Comparison of ENCODE assay signal across 9 mouse cellular contexts in genomic region chr10:40425243-40426095, GRCm38 (mm10).
A peak's percentile ranks its signal among the peaks of the same experiment; 100 is the strongest.
DNase-seq lines count a peak whose midpoint lies in the region; ATAC-seq and TF ChIP-seq lines count a peak whose summit lies in the region.
"Had no signal": no experiment of that assay in that cellular context is flagged by ENCODE, and none has a peak within 500 bp of the region (broad histone marks: within the 10 kb centered on the region; RNA-seq: fewer than 3 reads in every experiment).

No protein-coding gene starts in this region.

- no peak for TF ChIP-seq CTCF in cortical plate, adult 2 months (IDR thresholded peaks at IDR 0.05; ENCODE audit: extremely low read depth, insufficient read depth, low read length)
- no peak for TF ChIP-seq CTCF in midbrain, postnatal 0 days (IDR thresholded peaks at IDR 0.05)

- WGBS in kidney, embryonic 14.5 days, result 38% methylated on average over 18 of the region's 18 CpGs
- WGBS in hindbrain, embryonic 13.5 days, result 27% methylated on average over 18 of the region's 18 CpGs
- 37% methylated on average over 18 of the region's 18 CpGs for WGBS in midbrain, postnatal 0 days

- ATAC-seq in kidney, embryonic 14.5 days (ENCODE audit: low FRiP score, low TSS enrichment), result 0 out of 2 replicates have a peak, but pooled peaks have one; percentile 39
- no peak for ATAC-seq in hindbrain, embryonic 13.5 days (ENCODE audit: low FRiP score)
- no peak for ATAC-seq in midbrain, postnatal 0 days (ENCODE audit: low FRiP score)
- ATAC-seq in megakaryocyte-erythroid progenitor cell, adult 5-6 weeks (replicated peaks; ENCODE audit: low FRiP score, low TSS enrichment, poor library complexity, severe bottlenecking), result no peak

- DNase-seq in kidney, postnatal 10 days, result no peak
- peak; percentile 38 for DNase-seq in midbrain, postnatal 0 days (ENCODE audit: low spot score)
- DNase-seq in right cerebral cortex, postnatal 14 days, result no peak
- no peak for DNase-seq in layer of hippocampus, postnatal 25 days (ENCODE audit: extremely low spot score in 1 of 2, low spot score in 1 of 2)
- DNase-seq: right cerebral cortex, postnatal 4 days had no signal

- peak overlapping the region; percentile 34 for H3K4me2 ChIP-seq in kidney, embryonic 14.5 days (replicated peaks; ENCODE audit: low read depth, low read length)
- H3K4me2 ChIP-seq in hindbrain, embryonic 13.5 days, result peak overlapping the region; percentile 45
- H3K4me2 ChIP-seq in midbrain, postnatal 0 days (ENCODE audit: low read depth, low read length, poor library complexity, severe bottlenecking), result peak overlapping the region; percentile 41

- H3K36me3 ChIP-seq in kidney, embryonic 14.5 days (ENCODE audit: control insufficient read depth, insufficient read depth, low read length), result no peaks in the 10 kb centered on the region
- no peaks in the 10 kb centered on the region for H3K36me3 ChIP-seq in hindbrain, embryonic 13.5 days
- no peaks in the 10 kb centered on the region for H3K36me3 ChIP-seq in midbrain, postnatal 0 days (ENCODE audit: insufficient read depth, low read length)

- no peak for TF ChIP-seq POLR2A in cortical plate, adult 2 months (IDR thresholded peaks at IDR 0.05; ENCODE audit: extremely low read depth, insufficient read depth, low read length)

- H3K9me3 ChIP-seq in kidney, embryonic 14.5 days (ENCODE audit: control insufficient read depth, low read length), result no peaks in the 10 kb centered on the region
- no peaks in the 10 kb centered on the region for H3K9me3 ChIP-seq in hindbrain, embryonic 13.5 days
- no peaks in the 10 kb centered on the region for H3K9me3 ChIP-seq in midbrain, postnatal 0 days (ENCODE audit: low read length)

- no peak overlapping the region for H3K27ac ChIP-seq in kidney, embryonic 14.5 days (ENCODE audit: low read depth, low read length)
- 0 out of 2 replicates have a peak overlapping the region, but pooled peaks have one; percentile 42 for H3K27ac ChIP-seq in cortical plate, adult 2 months (ENCODE audit: insufficient read depth, low read length)
- peak overlapping the region; percentile 40; the same call in 1 of the 2 replicates for H3K27ac ChIP-seq in hindbrain, embryonic 13.5 days
- no peak overlapping the region for H3K27ac ChIP-seq in midbrain, postnatal 0 days (ENCODE audit: low read depth, low read length)

- no peaks in the 10 kb centered on the region for H3K27me3 ChIP-seq in kidney, embryonic 14.5 days (ENCODE audit: control insufficient read depth, insufficient read depth, low read length)
- no peaks in the 10 kb centered on the region for H3K27me3 ChIP-seq in hindbrain, embryonic 13.5 days
- no peaks in the 10 kb centered on the region for H3K27me3 ChIP-seq in midbrain, postnatal 0 days (ENCODE audit: insufficient read depth, low read length)

- peaks cover 11% of the 10 kb centered on the region for H3K4me1 ChIP-seq in kidney, embryonic 14.5 days (ENCODE audit: control insufficient read depth, insufficient read depth, low read length)
- peaks cover 5% of the 10 kb centered on the region; the same call in 1 of the 2 replicates for H3K4me1 ChIP-seq in cortical plate, adult 2 months (ENCODE audit: control insufficient read depth, insufficient read depth, low read length)
- peaks cover 16% of the 10 kb centered on the region for H3K4me1 ChIP-seq in hindbrain, embryonic 13.5 days (replicated peaks)
- H3K4me1 ChIP-seq in midbrain, postnatal 0 days (ENCODE audit: insufficient read depth, low read length), result no peaks in the 10 kb centered on the region

- H3K4me3 ChIP-seq in kidney, embryonic 14.5 days (ENCODE audit: low read length), result no peak overlapping the region
- H3K4me3 ChIP-seq in cortical plate, adult 2 months (ENCODE audit: insufficient read depth, low read length), result peak overlapping the region; percentile 26
- peak overlapping the region; percentile 9; the same call in 1 of the 2 replicates for H3K4me3 ChIP-seq in hindbrain, embryonic 13.5 days
- peak overlapping the region; percentile 20 for H3K4me3 ChIP-seq in midbrain, postnatal 0 days (ENCODE audit: low read depth, low read length)

- H3K9ac ChIP-seq in kidney, embryonic 14.5 days (ENCODE audit: low read depth, low read length), result no peak overlapping the region
- H3K9ac ChIP-seq in hindbrain, embryonic 13.5 days, result no peak overlapping the region; the same call in 1 of the 2 replicates
- H3K9ac ChIP-seq in midbrain, postnatal 0 days (replicated peaks; ENCODE audit: low read length, poor library complexity, severe bottlenecking), result peak overlapping the region; percentile 42; the same call in 1 of the 2 replicates

Comparison
In these comparisons a context has a peak if more than half of its experiments do, and no peak if none do; other contexts are left out.
1. H3K27ac ChIP-seq: peak in cortical plate, adult 2 months (single experiment) and hindbrain, embryonic 13.5 days (single experiment); none in kidney, embryonic 14.5 days (single experiment) and midbrain, postnatal 0 days (single experiment).
2. Peak in every context shown above with its lines, with median percentiles within 50 percentile points of each other: H3K4me2 ChIP-seq.